Mouse (Mus musculus): ENCODE measurements around the gene Zfp961.

The Zfp961 gene

GRCm38 (mm10) chr8:71964051-71964450 is 13.2 kb downstream of the Zfp961 start:
- DNase-seq: peak; percentile 71

DNA sequence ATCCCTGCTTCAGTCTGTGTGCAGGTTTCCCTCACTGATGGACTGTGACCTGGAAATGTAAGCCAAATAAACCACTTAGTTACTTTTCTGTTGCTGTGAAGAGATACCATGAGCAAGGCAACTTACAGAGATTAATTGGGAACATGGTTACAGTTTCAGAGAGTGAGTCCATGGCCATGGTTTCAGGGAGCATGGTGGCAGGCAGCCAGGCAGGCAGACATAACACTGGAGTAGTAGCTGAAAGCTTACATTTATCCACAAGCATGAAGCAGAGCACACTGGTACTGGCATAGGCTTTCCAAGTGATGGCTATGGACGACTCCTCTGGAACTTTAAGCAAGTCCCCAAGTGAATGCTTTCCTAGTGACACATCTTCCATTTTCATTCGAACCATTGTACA is 14.3 kb downstream of the Zfp961 start:
- peak; percentile 48 for DNase-seq

- DNase-seq: peak; percentile 25
Observed at GRCm38 (mm10) chr8:71966411-71966810, 15.6 kb downstream of the Zfp961 start.

GRCm38 (mm10) chr8:71967261-71967660 is 16.4 kb downstream of the Zfp961 start:
- peak; percentile 62 for DNase-seq

DNA sequence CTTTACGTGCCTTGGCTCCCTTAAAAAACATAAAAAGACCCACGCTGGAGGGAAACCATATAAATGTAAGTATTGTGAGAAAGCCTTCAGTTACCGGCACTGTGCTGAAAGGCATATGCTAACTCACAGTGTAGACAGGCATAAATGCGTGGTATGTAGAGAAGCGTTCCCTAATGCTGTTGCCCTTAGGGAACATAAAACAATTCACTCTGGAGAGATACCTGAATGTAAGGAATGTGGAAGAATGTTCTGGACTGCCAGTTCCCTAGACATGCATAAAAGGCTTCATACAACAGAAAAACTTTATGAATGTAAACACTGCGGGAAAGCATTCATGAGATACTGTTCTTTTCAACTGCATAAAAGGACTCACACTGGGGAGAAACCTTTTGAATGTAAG is 17.3 kb downstream of the Zfp961 start:
- peak; percentile 2 for DNase-seq

DNA sequence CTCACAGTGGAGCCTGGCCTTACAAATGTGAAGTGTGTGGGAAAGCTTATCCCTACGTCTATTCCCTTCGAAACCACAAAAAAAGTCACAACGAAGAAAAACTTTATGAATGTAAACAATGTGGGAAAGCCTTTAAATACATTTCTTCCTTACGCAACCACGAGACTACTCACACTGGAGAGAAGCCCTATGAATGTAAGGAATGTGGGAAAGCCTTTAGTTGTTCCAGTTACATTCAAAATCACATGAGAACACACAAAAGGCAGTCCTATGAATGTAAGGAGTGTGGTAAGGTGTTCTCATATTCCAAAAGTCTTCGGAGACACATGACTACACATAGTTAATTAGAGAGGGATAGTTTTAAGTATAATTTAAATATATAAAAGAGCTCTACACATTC is 17.8 kb downstream of the Zfp961 start:
- no peak for DNase-seq

GRCm38 (mm10) chr8:71971945-71972344 is 21.1 kb downstream of the Zfp961 start:
- DNase-seq: peak; percentile 65

GRCm38 (mm10) chr8:71974211-71974610 is 23.4 kb downstream of the Zfp961 start:
- no peak for DNase-seq

- DNase-seq: peak; percentile 80
Observed at GRCm38 (mm10) chr8:71981032-71981431, 30.2 kb downstream of the Zfp961 start.

- no peak for DNase-seq
Observed at GRCm38 (mm10) chr8:71981456-71981855, 30.6 kb downstream of the Zfp961 start.

- peak; percentile 81 for DNase-seq
Observed at GRCm38 (mm10) chr8:71984601-71985000, 33.8 kb downstream of the Zfp961 start.

- peak; percentile 94 for DNase-seq
Observed at GRCm38 (mm10) chr8:71988110-71988866, 37.5 kb downstream of the Zfp961 start.

- peak; percentile 82 for DNase-seq
Observed at GRCm38 (mm10) chr8:71988867-71989599, 38.2 kb downstream of the Zfp961 start.

GRCm38 (mm10) chr8:71999434-71999833 is 48.6 kb downstream of the Zfp961 start:
- DNase-seq: no peak

DNA sequence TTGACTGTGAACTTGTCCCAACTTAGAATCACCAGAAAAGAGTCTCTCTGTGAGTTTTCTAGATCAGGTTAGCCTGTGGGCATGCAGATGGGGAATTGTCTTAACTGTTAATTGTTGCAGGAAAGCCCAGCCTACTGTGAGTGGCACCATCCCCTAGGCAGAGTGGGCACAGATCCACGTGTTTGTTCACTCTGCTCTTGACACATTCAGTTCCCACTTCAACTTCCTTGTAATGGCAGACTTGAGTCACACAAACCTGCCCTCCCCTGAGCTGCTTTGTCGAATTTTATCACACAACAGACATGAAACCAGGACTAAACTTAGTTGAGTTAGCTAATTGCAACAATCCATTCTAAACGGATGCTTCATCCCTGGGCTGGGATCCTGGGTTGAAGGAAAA is 49.4 kb downstream of the Zfp961 start:
- DNase-seq: peak; percentile 74

DNA sequence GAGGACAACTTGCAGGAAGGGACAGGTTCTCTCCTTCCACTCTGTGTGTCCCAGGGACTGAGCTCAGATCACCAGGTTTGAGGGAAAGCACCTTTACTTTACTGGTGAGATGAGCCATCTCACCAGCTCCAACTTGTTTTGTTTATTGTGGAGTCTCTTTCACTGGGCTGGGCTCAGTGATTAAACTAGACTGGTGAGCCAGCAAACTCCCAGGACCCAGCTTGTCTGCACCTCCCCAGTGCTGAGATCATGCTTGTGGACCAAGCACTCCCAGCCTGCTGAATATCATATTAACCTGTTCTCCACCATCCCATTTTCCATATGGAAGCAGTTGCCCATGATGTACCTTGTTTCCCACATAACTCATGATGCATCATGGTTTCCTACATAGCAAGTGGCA is 52.1 kb downstream of the Zfp961 start:
- DNase-seq: no peak

DNA sequence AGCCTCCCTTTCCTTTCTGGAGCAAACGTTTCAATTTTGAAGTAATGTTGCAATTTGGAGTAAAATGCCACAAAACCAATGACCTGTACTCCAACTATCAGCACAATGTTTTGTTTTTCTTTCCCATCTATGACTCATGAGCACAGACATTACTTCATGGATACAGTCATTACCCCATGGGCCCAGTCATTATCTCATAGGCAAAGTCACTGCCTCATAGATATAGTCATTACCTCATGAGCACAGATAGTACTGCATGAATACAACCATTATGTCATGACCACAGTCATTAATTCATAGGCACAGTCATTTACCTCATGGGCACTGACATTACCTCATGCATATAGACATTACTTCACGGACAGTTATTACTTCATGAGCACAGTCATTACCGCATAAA is 55.1 kb downstream of the Zfp961 start:
- DNase-seq: peak; percentile 22

DNA sequence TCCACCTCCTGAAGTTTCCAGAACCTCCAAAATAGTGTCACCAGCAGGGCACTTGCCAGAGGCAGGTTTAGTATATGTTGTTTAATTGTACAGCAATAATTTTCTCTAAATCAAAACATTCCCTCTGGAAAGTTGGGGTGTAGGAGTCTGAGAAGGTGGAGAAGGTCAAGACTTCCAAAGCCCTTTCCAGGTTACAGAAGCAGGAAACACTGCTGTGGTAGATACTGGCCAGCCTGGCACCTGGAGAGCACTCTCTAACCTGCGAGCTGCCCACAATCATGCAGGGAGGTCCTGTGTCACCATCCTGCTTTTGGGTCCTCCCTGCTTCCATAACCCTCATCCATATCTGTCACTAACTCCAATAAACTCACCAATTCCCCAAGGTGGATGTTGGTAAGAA is 55.9 kb downstream of the Zfp961 start:
- DNase-seq: peak; percentile 71

- DNase-seq: peak; percentile 97
Observed at GRCm38 (mm10) chr8:72008134-72008641, 57.4 kb downstream of the Zfp961 start.

DNA sequence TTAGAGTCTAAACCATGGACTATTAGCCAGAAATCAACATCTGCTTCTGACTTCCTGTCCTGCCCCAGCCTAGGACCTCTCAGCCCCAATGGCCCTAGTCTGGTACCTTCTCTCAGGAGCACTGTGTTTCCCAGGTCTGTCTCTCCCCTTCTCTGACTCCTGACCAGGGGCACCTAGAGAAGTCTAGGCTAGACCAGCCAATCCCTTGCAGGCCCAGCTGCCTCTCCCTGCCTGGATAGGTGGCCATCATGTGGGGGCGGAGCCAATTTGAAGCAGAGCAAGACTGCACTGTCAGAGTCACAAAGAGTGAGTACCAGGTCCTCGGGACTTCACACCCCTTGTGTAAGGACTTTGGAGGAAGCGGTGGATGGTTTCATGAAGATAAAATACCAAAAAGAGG is 58.6 kb downstream of the Zfp961 start, which contains the start of gene Cyp4f18:
Gene Cyp4f18, minus strand, starts transcription at position 154 of the 400 bp plus-strand sequence.
- DNase-seq: peak; percentile 93

DNA sequence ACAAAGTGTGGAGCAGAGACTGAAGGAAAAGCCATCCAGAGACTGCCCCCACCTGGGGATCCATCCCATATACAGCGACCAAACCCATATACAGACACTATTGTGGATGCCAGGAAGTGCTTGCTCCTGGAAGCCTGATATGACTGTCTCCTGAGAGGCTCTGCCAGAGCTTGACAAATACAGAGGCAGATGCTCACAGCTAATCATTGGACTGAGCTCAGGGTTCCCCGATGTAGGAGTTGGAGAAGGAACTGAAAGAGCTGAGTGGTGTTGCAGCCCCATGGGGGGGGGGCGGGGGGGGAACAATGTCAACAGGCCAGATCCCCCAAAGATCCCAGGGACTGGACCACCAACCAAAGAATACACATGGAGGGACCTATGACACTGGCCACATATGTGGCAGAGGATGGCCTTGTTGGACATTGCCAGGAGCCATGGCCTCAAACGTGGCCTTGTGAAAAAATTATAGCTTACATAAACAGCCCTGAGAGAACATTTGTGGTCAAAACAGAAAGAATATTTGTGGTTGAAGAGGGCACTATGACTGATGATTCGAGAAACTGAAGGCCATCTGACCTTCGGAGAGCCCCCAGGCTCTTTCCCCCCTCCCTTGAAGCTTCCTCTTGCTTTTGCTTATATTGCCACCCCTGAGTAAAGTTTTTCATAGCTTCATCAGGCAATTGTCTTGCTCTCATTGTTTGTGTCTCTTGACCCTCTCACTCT is 62.8 kb downstream of the Zfp961 start:
- DNase-seq: peak; percentile 97

DNA sequence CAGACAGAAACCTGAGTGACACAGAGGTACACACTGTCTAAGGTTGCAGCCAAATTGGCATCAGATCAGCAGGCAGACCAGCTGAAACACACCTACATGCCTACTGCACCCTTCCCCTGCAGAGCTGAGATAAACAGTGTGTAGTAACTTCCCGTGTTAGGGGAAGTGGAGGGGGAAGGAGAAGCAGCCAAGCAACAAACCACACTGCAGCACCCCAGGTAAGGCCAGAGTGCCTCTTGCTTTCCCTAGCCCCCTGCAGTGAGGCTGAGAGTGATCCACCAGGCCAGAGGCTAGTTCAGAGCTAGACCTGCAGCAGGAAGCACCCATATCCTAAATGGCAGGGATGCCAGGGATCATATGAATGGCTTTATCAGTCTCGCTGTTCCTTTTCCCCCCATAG is 66.5 kb downstream of the Zfp961 start:
- peak; percentile 89 for DNase-seq

- peak; percentile 96 for DNase-seq
Observed at GRCm38 (mm10) chr8:72018141-72018540, 67.3 kb downstream of the Zfp961 start.
